Mouse (Mus musculus): ENCODE measurements at regions not wholly inside any gene's neighbourhood (a gene's known extent, or its start where the extent isn't known, plus 50 kb on each side); places are given as distances from the start of the nearest gene placed in this dataset.
A peak's percentile ranks its signal among the peaks of the same experiment; 100 is the strongest.
"Not testable (repeated sequence)": the region's sequence is repeated elsewhere in the genome, so short reads cannot be mapped to it uniquely, and the experiment has no call there.

DNA sequence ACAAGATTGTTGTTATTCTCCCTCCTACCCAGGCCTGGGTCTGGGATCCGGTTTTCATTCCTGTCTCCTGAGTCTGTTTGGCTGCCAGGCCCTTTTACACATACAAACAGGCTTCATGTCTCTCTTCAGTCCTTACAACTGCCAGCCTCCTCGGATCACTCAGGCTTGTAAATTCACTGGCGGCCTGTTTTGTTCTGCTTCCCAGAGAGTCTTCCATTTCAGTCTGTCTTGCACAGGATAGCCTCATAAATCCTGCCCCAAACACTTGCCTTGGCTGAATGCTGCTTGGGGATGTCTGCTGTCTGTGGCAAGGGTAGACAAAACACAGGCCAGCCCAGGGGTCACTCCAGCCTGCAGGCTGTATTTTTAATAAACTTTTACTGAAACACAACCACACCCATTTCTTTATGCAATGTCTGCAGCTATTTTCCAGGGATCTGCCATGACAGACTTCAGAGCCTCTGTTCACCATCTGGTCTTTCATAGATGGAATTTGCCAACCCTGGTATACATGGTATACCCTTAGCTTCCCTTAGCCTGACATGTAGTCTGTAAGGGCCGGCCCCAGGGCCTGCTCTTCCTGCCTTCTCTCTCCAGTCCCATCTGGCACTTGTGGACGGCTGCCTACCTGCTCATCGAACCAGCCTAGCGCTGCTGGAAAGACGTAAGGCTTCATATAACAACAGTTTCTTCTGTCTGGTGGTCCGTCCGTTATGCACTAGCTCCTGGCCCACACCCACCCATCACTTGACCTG, 149.0 kb upstream of the Mocs1 start:
- DNase-seq (ENCODE audit: low read depth, low spot score) = no peak

DNA sequence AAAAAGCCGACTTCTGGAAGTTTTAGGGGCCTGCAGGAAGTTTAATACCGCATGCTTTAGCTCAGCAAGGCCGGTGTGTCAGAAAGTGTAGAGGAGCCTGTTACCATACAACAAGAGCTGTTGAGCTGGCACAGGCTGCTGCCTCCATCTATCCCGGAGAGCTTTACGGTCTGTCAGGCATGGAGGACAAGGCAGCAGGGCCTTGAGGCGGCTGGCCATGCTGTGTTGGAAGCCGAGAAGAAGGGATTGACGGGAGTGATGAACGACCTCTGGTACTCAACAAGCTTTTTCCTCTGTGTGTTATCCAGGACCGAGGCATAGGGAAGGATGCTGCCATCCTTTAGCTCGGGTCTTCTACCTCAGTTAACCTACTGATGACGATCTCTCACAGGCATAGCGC, 146.8 kb upstream of the Mocs1 start:
- DNase-seq (ENCODE audit: low read depth, low spot score) = no peak

DNA sequence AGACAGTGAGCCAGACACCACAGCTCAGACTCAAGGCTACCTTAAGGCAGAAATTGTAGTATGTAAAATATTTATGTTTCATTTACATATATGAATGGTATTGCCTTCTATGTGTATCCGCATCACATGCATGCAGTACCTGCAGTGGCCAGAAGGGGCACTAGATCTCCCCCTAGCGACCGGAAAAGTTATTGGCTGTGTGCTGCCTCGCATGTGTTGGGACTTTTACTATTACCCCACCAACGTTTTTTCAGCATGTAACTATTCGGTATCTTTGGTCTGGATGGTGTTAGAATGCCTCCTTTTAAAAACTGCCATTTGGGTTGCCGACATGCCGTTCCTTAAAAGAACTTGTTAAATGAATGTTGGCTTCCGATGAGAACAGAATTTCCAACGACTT, 145.7 kb upstream of the Mocs1 start:
- DNase-seq (ENCODE audit: low read depth, low spot score) = peak; percentile 1

DNA sequence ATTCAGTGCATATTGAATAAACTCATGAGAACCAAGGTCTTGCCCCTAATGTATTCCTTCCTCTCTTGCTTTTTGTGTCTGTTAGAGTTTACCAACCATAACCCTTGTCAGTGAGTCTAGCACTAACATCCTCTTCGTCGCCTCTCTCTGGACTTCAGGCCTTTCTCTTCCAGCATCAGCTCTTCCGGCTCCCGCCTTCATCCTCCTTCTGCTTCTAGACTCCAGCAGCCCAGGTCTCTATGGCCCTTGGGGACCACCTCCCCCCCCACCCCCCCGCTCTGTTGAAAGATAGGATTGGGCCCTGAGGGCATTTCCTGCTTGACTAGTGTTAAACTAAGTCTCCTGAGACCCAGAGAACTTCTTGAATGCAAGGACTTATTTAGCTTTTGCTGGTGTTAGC, 144.7 kb upstream of the Mocs1 start:
- no peak for DNase-seq (ENCODE audit: low read depth, low spot score)

DNA sequence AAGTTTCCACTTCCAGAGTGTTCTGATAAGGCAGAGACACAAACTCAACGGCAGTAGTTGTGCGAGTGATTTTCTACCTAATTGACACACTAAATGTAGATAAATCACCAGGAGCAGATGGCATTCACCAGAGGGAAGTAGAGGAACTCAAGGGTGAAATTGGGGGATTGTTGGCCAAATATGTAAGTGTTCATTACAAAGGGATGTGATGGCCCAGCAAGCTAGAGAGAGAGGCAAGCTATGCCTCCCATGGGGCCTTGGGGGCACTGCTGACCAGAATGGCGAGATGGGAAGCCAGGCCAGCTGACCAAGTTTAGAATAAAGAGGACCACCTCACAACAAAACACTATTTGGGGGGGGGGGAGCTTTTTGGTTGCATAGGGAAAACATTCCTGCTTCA, 136.5 kb upstream of the Mocs1 start:
- DNase-seq (ENCODE audit: low read depth, low spot score) = no peak

GRCm38 (mm10) chr17:49304461-49304860, 123.7 kb upstream of the Mocs1 start:
- DNase-seq (ENCODE audit: low read depth, low spot score) = no peak

- DNase-seq (ENCODE audit: low read depth, low spot score) = no peak
These were observed 123.0 kb upstream of the Mocs1 start for GRCm38 (mm10) chr17:49305116-49305515.

DNA sequence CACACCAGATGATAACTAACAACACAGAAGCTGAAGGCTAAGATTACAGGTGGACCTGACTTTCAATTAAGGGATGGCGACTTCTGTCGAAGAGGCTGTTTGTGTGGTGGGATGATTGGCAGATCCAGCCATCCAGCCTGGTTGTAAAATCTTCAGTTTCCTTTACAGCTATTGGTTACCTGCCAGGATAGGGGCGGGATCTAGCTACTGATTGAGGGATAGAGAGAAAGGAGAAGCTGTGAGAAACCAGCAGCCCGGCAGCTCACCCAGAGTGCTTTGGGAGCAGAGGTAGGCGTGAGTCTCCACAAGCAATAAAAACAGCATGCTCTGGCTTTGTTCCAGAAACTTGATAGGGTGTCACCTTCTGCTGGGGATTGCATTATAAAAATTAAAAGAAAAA, 119.1 kb upstream of the Mocs1 start:
- DNase-seq (ENCODE audit: low read depth, low spot score) = no peak

GRCm38 (mm10) chr17:49314196-49314595, 114.0 kb upstream of the Mocs1 start:
- DNase-seq (ENCODE audit: low read depth, low spot score) = no peak

- no peak for DNase-seq (ENCODE audit: low read depth, low spot score)
These were observed 100.6 kb upstream of the Mocs1 start for GRCm38 (mm10) chr17:49327524-49327923.

DNA sequence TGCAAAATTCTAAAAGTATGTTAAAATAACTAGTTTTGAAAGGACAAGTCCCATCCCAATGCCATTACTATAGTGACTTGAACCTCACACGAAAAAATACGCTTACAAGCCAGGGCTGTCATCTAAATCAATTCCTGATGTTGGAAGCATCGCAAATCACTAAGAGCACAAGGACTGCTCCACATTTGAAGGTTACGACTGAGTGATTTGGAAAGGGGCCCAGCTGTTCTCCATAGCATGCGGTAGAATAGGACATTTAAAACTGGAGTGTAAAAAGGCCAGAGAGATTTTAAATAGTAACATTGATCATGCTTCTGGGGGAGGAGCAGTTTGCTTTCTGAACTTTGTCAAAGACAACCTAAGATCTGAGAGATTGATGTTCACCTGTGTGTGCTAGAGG, 92.8 kb upstream of the Mocs1 start:
- DNase-seq (ENCODE audit: low read depth, low spot score) = no peak

GRCm38 (mm10) chr17:49337881-49338280, 90.3 kb upstream of the Mocs1 start:
- DNase-seq (ENCODE audit: low read depth, low spot score) = no peak

DNA sequence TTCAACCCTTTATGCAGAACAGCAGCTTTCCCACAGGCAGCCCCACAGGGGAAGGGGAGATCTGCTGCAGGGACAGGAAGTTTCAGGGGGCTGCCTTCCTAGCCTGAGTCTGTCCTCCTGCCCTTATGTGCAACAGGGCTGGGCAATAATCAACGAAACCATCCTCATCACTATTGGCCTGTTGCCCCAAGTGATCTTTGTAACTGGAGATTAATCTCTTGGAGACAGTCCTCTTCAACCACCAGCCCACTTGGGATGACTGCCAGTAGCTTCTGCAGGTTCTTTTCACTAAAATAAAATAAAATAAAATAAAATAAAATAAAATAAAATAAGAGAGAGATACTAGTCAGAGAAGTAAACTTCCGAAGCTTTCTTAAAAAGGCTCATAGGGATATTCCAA, 85.5 kb upstream of the Mocs1 start:
- no peak for DNase-seq (ENCODE audit: low read depth, low spot score)

DNA sequence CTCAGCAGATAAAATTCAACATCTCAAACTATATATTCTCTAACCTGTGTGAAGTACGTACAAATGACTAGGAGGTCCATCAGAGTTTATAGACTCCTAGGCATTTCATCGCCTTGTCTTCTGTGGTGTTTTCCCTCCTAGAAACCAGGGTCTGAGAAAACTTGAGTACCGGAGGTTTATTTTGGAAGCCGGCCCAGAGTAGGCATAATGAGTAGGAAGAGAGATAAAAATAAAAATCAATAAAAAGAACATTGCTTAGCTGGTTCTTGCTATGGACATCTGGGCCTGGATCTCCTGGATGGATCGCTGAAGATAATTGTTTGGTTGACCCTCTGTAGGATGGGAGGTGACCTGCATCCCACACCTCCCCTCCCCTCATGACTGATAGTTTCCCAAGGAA, 81.5 kb upstream of the Mocs1 start:
- DNase-seq (ENCODE audit: low read depth, low spot score) = no peak

DNA sequence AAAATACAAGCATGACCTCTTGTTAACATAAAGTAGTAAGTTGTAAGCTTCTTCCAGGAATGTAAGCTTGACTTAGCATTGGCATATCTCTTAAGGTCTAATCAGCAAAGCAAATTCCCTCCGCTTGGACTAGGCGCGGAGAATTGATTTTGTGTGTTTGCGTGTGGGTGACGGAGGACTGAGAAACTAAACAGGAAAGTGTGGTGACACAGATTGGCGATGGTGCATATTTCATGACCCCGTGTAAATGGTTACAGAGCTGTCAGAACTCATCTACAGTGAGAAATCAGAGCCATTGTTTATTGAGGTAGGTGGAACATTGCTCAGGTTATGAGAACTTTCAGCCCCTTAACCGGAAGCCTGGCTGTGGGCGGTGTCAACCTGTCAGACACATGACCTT, 78.8 kb upstream of the Mocs1 start:
- no peak for DNase-seq (ENCODE audit: low read depth, low spot score)

DNA sequence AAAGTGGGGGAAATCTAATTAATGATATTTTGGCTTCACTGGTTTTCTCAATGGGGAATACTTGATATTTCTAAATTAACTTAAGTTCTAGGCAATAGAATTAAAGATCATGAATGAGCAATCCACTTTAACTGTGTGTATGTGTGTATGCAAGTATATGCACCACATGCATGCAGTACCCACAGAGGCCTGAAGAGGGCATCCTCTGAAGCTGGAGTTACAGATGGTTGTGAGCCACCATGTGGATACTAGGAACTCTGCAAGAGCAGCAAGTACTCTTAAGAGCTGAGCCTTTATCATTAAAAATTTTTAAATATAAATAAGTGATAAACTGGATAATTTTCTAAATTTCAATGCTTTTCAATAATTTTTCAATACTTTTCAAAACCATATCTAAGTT, 69.0 kb upstream of the Mocs1 start:
- peak; percentile 2 for DNase-seq (ENCODE audit: low read depth, low spot score)

DNA sequence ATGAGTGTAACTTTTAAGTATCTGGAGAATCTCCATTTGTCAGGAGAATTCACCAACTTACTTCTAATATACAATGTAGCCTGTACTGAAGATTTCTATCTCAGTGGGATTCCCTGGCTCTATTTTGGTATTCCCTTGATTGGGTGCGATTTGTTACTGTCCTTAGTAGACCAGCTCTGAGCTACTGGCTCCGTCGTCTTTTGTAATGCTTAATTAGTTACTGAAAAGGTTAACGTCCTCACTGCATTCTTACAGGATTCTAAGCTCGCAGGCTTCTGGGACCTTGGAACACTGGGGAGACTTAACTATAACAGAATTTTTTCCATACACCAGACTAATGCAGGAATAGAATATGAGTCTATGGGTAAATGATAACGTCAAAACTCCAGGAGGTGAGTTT, 67.9 kb upstream of the Mocs1 start:
- DNase-seq (ENCODE audit: low read depth, low spot score) = not testable (repeated sequence)

DNA sequence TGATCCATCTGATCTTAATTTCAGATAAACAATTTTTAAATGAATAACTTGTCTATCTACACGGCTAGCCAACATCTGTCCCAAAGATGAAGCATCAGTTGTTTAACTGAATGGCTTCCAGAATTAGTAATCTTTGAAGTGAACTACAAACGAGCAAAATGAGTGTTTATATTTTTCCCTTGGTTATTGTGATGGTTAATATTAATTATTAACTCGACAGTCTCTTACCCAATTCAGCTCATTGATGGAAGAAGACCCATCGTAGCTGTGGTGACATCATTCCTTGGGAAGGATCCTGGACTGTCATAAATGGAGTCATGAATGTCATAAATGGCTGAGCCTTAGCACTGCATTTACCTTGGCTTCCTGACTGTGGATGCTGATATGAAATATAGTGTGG, 60.4 kb upstream of the Mocs1 start:
- no peak for DNase-seq (ENCODE audit: low read depth, low spot score)

- DNase-seq (ENCODE audit: low read depth, low spot score) = no peak
These were observed 59.5 kb upstream of the Mocs1 start for GRCm38 (mm10) chr17:49368476-49369269.

DNA sequence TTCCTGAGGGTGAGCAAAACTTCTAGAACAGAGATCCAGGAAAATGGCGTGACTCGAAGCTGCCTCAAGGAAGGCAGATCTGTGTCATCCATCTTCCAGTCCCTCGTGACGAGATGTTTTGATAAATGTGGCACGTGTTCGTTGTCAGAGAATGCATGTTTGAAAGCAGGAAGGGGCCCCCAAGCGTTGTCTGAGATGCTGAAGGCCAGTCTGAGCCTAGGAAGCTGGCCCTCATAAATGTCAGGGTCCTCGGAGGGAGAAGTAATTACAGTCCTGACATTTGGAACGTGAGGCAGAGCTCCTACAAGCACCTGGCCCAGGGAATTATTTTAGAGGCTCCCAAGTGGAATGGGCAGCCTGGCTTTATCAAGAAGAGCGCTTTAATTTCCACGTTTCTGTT, 50.5 kb upstream of the Mocs1 start:
- no peak for DNase-seq (ENCODE audit: low read depth, low spot score)

All from A20 (cell line).